Mouse (Mus musculus) heart, postnatal 36 days (tissue): ENCODE measurements around the gene Ube2d2b. TPM values are rescaled to one million over a fixed set of nuclear protein-coding genes. Genes with fewer than 3 reads are reported as not detected.

Source experiments
- DNase-seq, 2 experiments: peaks; one replicate each; pipeline ENCODE4 v3.0.0; 2021 to 2022
- intact Hi-C: fragments of 180-260 bp; cut with DNase I; formaldehyde crosslinking; loops from one replicate; pipeline ENCODE4 v1.15.1; 2025
- total RNA-seq, 2 experiments: library from RNA; stranded (reverse); gene quantifications; 2 replicates each; pipeline ENCODE4 v1.2.3; 2021

Ube2d2b gene
- total RNA-seq, 2 experiments from 2014 or later = not detected

DNA sequence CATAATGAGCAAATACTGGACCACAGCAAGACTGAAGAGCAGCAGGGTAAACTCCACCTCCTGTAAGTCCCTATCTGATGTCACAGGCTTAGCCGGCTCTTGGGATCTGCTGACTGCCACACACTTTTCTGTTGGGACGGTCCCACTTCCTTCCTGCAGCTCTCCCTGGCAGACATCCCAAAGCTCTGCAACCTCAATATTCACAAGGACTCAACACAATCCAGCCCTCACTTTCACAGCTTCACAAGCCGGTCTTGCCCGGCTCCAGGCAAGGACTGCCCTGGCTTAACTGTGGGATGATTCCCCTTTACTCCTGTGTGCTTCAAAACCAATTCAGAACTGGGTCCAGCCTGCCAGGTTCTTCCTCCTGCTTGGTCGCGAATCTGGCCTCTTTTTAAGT, 23.9 kb downstream of the Ube2d2b start:
- intact Hi-C loops = no loop called here
- peak; percentile 35 to 46 for DNase-seq

DNA sequence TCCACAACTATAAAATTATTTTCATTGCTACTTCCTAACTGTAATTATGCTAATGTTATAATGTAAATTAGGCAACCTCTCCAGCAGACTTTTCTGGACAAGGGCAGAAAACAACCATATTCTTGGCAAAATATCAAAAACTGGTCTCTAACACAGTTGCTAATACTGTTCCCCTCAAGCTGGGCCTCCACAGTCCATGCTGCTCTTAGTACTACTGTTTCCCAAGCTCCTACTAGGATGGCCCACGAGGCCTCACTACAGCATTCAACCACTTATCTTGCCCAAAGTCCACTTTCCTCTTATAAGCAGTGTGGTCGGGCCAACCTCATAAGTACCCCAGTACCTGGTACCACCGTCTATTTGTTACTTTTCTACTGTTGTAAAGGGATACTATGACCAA, 24.7 kb downstream of the Ube2d2b start:
- no peak for DNase-seq
- intact Hi-C loops = no loop called here

- DNase-seq = no peak
- intact Hi-C loops = no loop called here
Observed at GRCm38 (mm10) chr5:107855546-107855945, 25.6 kb downstream of the Ube2d2b start.

DNA sequence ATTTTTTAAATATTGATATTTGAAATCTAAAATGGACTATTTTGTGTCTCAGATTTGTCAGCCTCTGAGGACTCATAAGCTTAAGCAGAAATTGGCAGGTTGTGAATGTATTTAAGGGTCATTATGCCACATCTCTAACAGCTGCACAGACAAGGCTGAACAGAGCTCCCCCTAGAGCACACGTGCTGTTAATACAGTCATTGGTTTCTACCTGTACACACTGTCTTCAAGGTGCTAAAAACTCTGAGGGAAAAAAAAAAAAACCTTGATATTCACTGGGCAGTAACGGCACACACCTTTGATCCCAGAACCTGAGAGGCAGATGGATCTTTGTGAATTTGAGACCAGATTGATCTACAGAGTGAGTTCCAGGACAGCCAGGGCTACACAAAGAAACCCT, 29.1 kb downstream of the Ube2d2b start:
- DNase-seq = no peak
- intact Hi-C loops = no loop called here

GRCm38 (mm10) chr5:107863971-107864370, 34.1 kb downstream of the Ube2d2b start:
- intact Hi-C loops = no loop called here

GRCm38 (mm10) chr5:107866127-107867126, 36.5 kb downstream of the Ube2d2b start:
- intact Hi-C loops = no loop called here
- DNase-seq = peak in 1 of 2 experiments; percentile 19

More at GRCm38 (mm10) chr5:107863971-107864370, 34.1 kb downstream of the Ube2d2b start:
- no peak for DNase-seq

DNA sequence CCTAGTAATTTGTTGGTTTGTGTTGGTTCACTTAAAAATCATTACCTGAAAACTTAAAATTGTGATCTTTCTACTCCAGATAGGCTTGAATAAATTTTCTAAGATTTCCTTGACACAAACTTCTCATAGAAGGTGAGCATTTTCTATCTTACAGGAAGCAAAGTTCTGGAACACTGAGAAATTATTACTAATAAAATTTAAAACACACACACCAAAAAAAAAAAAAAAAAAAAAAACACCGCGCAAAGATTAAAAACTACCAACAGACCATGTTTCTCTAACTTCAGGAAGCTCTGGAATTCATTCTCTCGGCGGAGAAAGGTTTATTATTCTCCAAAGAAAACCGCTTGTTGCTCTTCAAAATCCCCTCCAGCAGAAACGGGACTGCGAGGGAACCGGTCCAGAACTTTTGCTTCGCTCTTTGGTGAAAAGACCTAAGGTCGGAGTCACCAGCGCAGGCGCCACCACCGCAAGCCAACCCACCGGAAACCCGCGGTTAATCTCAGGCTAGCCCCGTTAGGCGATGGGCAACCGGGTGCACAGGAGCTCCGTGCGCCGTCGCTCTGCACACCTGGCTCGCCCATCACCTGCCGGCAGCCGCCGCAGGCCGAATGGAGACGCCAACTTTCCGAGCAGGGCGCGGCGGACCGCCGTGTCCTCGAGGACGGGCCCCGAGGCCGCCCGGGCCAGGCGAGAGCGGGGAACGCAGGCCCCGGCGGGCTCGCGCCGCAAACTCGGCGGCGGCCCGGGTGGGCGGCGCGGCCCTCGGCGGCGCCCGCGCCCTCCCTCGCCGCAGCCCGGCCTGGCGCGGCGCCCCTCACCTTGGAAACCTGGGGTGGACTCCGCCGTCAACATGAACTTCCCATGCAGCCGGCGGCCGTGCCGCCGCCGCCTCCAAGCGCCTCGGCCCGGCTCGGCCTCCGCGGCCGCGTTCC, 38.3 kb downstream of the Ube2d2b start:
- intact Hi-C loops = loop anchor here (2.0 kb wide), 1 partner anchor 33 kb away; the partner anchor contains the start of gene Rpl5
- peak; percentile 67 to 77 for DNase-seq

DNA sequence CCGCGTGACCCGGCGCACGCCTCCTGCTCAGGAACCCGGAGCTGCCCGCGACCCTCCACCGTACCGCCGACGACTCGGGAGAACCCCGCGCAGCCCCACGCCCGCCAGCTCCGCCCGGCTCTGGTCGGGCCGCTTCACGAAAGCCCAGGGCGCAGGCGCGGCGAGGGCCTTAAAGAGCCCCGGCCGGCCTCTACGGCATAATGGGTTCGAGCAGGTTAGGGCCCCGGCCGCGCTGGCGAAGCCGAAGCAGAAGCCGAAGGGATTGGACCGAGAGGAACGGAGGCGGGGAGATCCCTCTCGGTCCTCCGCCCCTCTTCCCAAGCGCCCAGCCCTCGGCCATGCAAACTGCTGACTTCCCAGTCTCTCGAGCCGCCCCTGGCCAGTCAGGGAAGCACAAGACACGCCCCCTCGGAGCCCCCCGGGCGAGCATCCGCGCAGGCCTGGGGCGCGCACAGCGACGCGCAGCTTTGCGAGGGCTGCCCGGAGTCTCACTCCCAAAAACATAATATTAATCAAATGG, 39.1 kb downstream of the Ube2d2b start:
- intact Hi-C loops = loop anchor here (2.0 kb wide), 1 partner anchor 32 kb away; the partner anchor contains the start of gene Rpl5
- peak; percentile 88 to 93 for DNase-seq

GRCm38 (mm10) chr5:107869701-107870100, 39.8 kb downstream of the Ube2d2b start:
- no peak for DNase-seq
- intact Hi-C loops = loop anchor here (2.0 kb wide), 1 partner anchor 31 kb away; the partner anchor contains the start of gene Rpl5

DNA sequence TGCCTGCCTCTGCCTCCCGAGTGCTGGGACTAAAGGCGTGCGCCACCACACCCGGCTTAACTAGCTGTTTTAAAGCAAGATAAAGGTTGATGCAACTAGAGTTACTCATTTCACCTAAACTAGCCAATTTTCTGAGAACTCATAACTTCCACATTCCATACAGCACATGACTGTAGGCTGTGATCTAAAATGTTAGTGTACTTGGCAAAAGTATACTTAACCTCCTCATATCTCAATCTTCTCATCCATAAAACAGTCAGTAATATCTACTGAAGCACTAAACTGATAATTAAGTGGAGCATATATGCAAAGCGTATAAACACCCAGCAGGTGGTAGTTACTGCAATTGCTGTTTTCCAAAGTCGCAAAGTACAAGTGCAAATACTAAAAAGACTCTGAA, 43.4 kb downstream of the Ube2d2b start:
- intact Hi-C loops = no loop called here

GRCm38 (mm10) chr5:107873886-107874302, 44.0 kb downstream of the Ube2d2b start:
- no peak for DNase-seq
- intact Hi-C loops = no loop called here

More for the DNA sequence above, 43.4 kb downstream of the Ube2d2b start:
- DNase-seq = no peak

GRCm38 (mm10) chr5:107874561-107875260, 44.8 kb downstream of the Ube2d2b start, which contains the start of gene Evi5:
Gene Evi5, minus strand, starts transcription at chr5:107875107.
- intact Hi-C loops = no loop called here
- no peak for DNase-seq

DNA sequence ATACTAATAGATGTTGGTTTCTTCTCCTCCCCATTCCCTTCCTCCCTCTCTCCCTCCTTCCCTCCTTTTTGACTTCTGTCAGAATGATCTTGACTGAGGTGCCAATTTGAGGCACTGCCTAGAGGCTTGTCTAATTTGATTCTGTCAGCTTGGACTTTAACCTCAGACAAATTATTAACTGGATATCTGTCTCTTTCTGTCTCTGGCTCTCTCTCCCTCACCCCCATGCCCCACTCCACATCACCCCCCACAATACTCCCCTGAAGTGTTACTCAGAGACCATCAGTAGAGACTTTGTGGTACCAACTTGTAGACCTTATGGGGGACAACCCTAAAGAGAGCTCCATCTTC, 45.3 kb downstream of the Ube2d2b start:
- intact Hi-C loops = no loop called here
- no peak for DNase-seq

- no peak for DNase-seq
Observed at GRCm38 (mm10) chr5:107877053-107877452, 47.2 kb downstream of the Ube2d2b start.

GRCm38 (mm10) chr5:107880710-107881109, 50.8 kb downstream of the Ube2d2b start:
- intact Hi-C loops = no loop called here
- DNase-seq = no peak

More at GRCm38 (mm10) chr5:107877053-107877452, 47.2 kb downstream of the Ube2d2b start:
- intact Hi-C loops = no loop called here

Other genes starting within 250 kb of the Ube2d2b start
- gene Rpap2, start 232.7 kb upstream of the Ube2d2b start, total RNA-seq = 10 to 100 TPM in 1 of 2 experiments, 1 to 10 TPM in 1; 8.4 to 10.2 TPM
- gene Glmn, start 232.2 kb upstream of the Ube2d2b start, total RNA-seq = 1 to 10 TPM; 3.6 to 4.6 TPM
- gene Gfi1, start 104.1 kb upstream of the Ube2d2b start, total RNA-seq = not detected
- 10 to 100 TPM; 19.5 to 21.5 TPM for gene Evi5, start 45.0 kb downstream of the Ube2d2b start, total RNA-seq
- 10 to 100 TPM; 29.9 to 37.3 TPM for gene Rpl5, start 70.4 kb downstream of the Ube2d2b start, total RNA-seq
- 1 to 10 TPM; 8.2 to 8.9 TPM for gene Fam69a, start 157.0 kb downstream of the Ube2d2b start, total RNA-seq
- 10 to 100 TPM; 10.8 to 13.8 TPM for gene Mtf2, start 235.6 kb downstream of the Ube2d2b start, total RNA-seq